In the genomic region with DNA sequence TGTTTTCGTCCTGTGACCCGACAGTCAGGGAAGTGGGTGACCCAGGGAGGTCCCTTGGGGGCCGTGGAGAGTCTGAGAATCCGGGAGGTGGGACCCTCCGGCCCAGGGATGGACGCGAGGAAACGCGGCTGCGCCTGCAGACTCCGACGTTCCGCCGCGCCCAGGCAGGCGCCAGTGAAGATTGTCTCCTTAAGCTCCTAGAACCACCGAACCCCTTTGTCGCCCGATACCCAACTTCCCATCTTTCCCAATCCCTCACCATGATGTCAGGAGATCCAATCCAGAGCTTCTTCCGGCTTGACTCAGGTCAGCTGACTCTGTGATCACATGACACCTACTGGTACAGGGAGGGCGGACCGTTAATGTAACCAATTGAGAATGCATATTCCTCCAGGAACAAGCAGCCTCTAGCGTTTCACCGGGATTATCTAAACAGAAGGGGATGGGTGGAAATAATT, we compare ENCODE assay signal across 8 mouse cellular contexts. TPM values are rescaled to one million over a fixed set of nuclear protein-coding genes. Genes with fewer than 3 reads are reported as not detected.
DNase-seq lines count a peak whose midpoint lies in the region; ATAC-seq lines count a peak whose summit lies in the region.

Commd4 (minus strand) TSS at position 319 of the 458 bp plus-strand sequence.

- peak; percentile 83 for ATAC-seq in CD4-positive, CD25-positive, alpha-beta regulatory T cell, adult 4 months
- peak; percentile 77 for ATAC-seq in heart, embryonic 14.5 days (ENCODE audit: insufficient number of reproducible peaks, insufficient read depth, low FRiP score, low read depth)
- peak; percentile 73 for ATAC-seq in liver, embryonic 13.5 days (ENCODE audit: low read depth)
- peak; percentile 92 for ATAC-seq in stomach, embryonic 16.5 days (ENCODE audit: insufficient read depth, low FRiP score)

- no peaks in the 10 kb centered on the region for H3K27me3 ChIP-seq in heart, embryonic 14.5 days (ENCODE audit: control insufficient read depth, insufficient read depth, low read length)
- H3K27me3 ChIP-seq in liver, embryonic 13.5 days, result no peaks in the 10 kb centered on the region
- no peaks in the 10 kb centered on the region for H3K27me3 ChIP-seq in stomach, embryonic 16.5 days (ENCODE audit: control insufficient read depth, insufficient read depth, low read length)

- H3K9ac ChIP-seq in heart, embryonic 14.5 days (ENCODE audit: low read length), result peak within 1 kb of the TSS; percentile 82
- H3K9ac ChIP-seq in liver, embryonic 13.5 days, result peak within 1 kb of the TSS; percentile 79
- peak within 1 kb of the TSS; percentile 81 for H3K9ac ChIP-seq in stomach, embryonic 16.5 days (ENCODE audit: low read length)

- no peaks in the 10 kb centered on the region for H3K9me3 ChIP-seq in heart, embryonic 14.5 days (ENCODE audit: control insufficient read depth, low read length)
- H3K9me3 ChIP-seq in liver, embryonic 13.5 days (replicated peaks), result no peaks in the 10 kb centered on the region
- no peaks in the 10 kb centered on the region for H3K9me3 ChIP-seq in stomach, embryonic 16.5 days (replicated peaks; ENCODE audit: control insufficient read depth, low read length)

- H3K36me3 ChIP-seq in heart, embryonic 14.5 days (ENCODE audit: control insufficient read depth, insufficient read depth, low read length), result peaks cover 11% of the 10 kb centered on the region; the same call in 1 of the 2 replicates
- peaks cover 19% of the 10 kb centered on the region; the same call in 1 of the 2 replicates for H3K36me3 ChIP-seq in liver, embryonic 13.5 days
- H3K36me3 ChIP-seq in stomach, embryonic 16.5 days (ENCODE audit: control insufficient read depth, insufficient read depth, low read length), result no peaks in the 10 kb centered on the region

- H3K4me2 ChIP-seq in heart, embryonic 14.5 days (ENCODE audit: low read length), result peak within 1 kb of the TSS; percentile 93
- H3K4me2 ChIP-seq in liver, embryonic 13.5 days, result peak within 1 kb of the TSS; percentile 86
- H3K4me2 ChIP-seq in stomach, embryonic 16.5 days (ENCODE audit: low read depth, low read length), result peak within 1 kb of the TSS; percentile 93

- DNase-seq in c-Kit-negative CD71-positive TER-119-positive erythroid progenitor cells, embryonic 14.5 days (ENCODE audit: low read depth, low spot score), result peak; percentile 67
- peak; percentile 87 for DNase-seq in fibroblast of lung, adult 2 months (ENCODE audit: low read depth)
- peak; percentile 95 for DNase-seq in kidney, postnatal 14 days
- peak; percentile 84 for DNase-seq in liver, embryonic 13.5 days
- DNase-seq in neural tube, embryonic 10.5 days (ENCODE audit: extremely low spot score, low spot score), result peak; percentile 95

- H3K4me3 ChIP-seq in heart, embryonic 14.5 days (ENCODE audit: control insufficient read depth in 1 of 2, insufficient read depth in 1 of 2, low read depth in 1 of 2, low read length in 2 of 2), result peak within 1 kb of the TSS; percentile 73 to 80
- peak within 1 kb of the TSS; percentile 73 for H3K4me3 ChIP-seq in liver, embryonic 13.5 days (replicated peaks)
- H3K4me3 ChIP-seq in stomach, embryonic 16.5 days (replicated peaks; ENCODE audit: low read length), result peak within 1 kb of the TSS; percentile 77

- under 1% methylated on average over 24 of the region's 24 CpGs for WGBS in heart, embryonic 14.5 days
- WGBS in liver, embryonic 13.5 days (ENCODE audit: insufficient replicate concordance), result under 1% methylated on average over 24 of the region's 24 CpGs
- WGBS in stomach, embryonic 16.5 days, result under 1% methylated on average over 24 of the region's 24 CpGs

- H3K27ac ChIP-seq in heart, embryonic 14.5 days (replicated peaks in 1 of 2; ENCODE audit: control insufficient read depth in 1 of 2, insufficient read depth in 1 of 2, low read depth in 2 of 2, low read length in 2 of 2), result no peak within 1 kb of the TSS
- H3K27ac ChIP-seq in liver, embryonic 13.5 days, result peak within 1 kb of the TSS; percentile 25; the same call in 1 of the 2 replicates
- no peak within 1 kb of the TSS for H3K27ac ChIP-seq in stomach, embryonic 16.5 days (ENCODE audit: low read length)

- H3K4me1 ChIP-seq in heart, embryonic 14.5 days (ENCODE audit: control insufficient read depth in 2 of 2, insufficient read depth in 2 of 2, low read length in 2 of 2), result peaks cover 8% of the 10 kb centered on the region in 2 experiments; a peak in 3 of 4 replicates
- peaks cover 19% of the 10 kb centered on the region for H3K4me1 ChIP-seq in liver, embryonic 13.5 days (replicated peaks)
- peaks cover 8% of the 10 kb centered on the region for H3K4me1 ChIP-seq in stomach, embryonic 16.5 days (ENCODE audit: control insufficient read depth, insufficient read depth, low read length)

RNA-seq across cellular contexts. Expression of gene Commd4, which starts in this region (rescaled TPM):
- 100 to 1,000 TPM; 295 to 389 TPM for polyA plus RNA-seq in CD4-positive, CD25-positive, alpha-beta regulatory T cell, adult 4 months (2017; shearing (Covaris generic))
- polyA plus RNA-seq in heart, embryonic 14.5 days (2014; fragmentation: Nextera tagmentation; extraction: Ambion mirVana), result 67.3 and 77.7 TPM in 2 replicates
- polyA plus RNA-seq in liver, embryonic 13.5 days (2015; fragmentation: Nextera tagmentation; extraction: Ambion mirVana), result 51.1 and 58.1 TPM in 2 replicates
- polyA plus RNA-seq in stomach, embryonic 16.5 days (2015; fragmentation: Nextera tagmentation; extraction: Ambion mirVana), result 84.3 and 92.9 TPM in 2 replicates
